Mouse (Mus musculus): ENCODE results near the gene Rab19.
"Not testable (repeated sequence)": the region's sequence is repeated elsewhere in the genome, so short reads cannot be mapped to it uniquely, and the experiment has no call there.

GRCm38 (mm10) chr6:39437519-39437918 is 56.5 kb downstream of the Rab19 start:
- not testable (repeated sequence) for TF ChIP-seq RAD21 (IDR thresholded peaks at IDR 0.05; ENCODE audit: low read depth, low read length); JUND (IDR thresholded peaks at IDR 0.05; ENCODE audit: low read depth, low read length); RCOR1 (IDR thresholded peaks at IDR 0.05; ENCODE audit: low read depth, low read length); NELFE (IDR thresholded peaks at IDR 0.05; ENCODE audit: low read depth, low read length); POLR2A (IDR thresholded peaks at IDR 0.05; ENCODE audit: control insufficient read depth in 1 of 2, insufficient read depth in 1 of 2, low read depth in 1 of 2, low read length in 2 of 2, poor library complexity in 1 of 2); EP300 (IDR thresholded peaks at IDR 0.05; ENCODE audit: low read depth in 1 of 2, low read length in 2 of 2); GATA1 (IDR thresholded peaks at IDR 0.05; ENCODE audit: low read depth, low read length); CTCF (IDR thresholded peaks at IDR 0.05 in 2 of 3, conservative IDR thresholded peaks at IDR 0.05 in 1 of 3; ENCODE audit: control insufficient read depth in 1 of 3, insufficient read depth in 1 of 3, low read depth in 2 of 3, low read length in 3 of 3, poor library complexity in 1 of 3, severe bottlenecking in 1 of 3)

Data from MEL (cell line).